Mouse (Mus musculus): Measurements from ENCODE around the gene Irgm1. TPM values are rescaled to one million over a fixed set of nuclear protein-coding genes. Genes with fewer than 3 reads are reported as not detected.
"Not testable (repeated sequence)": the region's sequence is repeated elsewhere in the genome, so short reads cannot be mapped to it uniquely, and the experiment has no call there.

The Irgm1 gene
- polyA plus RNA-seq, 1 experiment from 2014 or later = 2.2 TPM

GRCm38 (mm10) chr11:48876680-48877079 is 5.2 kb upstream of the Irgm1 start:
- no peaks in the 10 kb centered on the region for H3K27me3 ChIP-seq (replicated peaks; ENCODE audit: control insufficient read depth, insufficient read depth, low read length)
- H3K4me2 ChIP-seq (ENCODE audit: low read length) = no peak overlapping the region
- H3K9ac ChIP-seq (ENCODE audit: low read length) = no peak overlapping the region
- WGBS = 93% methylated on average over 1 of the region's 1 CpGs
- H3K36me3 ChIP-seq (ENCODE audit: control insufficient read depth, insufficient read depth, low read length) = no peaks in the 10 kb centered on the region
- H3K4me3 ChIP-seq (ENCODE audit: low read depth, low read length) = no peak overlapping the region
- peaks cover under 1% of the 10 kb centered on the region; the same call in 1 of the 2 replicates for H3K4me1 ChIP-seq (ENCODE audit: control insufficient read depth, insufficient read depth, low read length)
- H3K9me3 ChIP-seq (replicated peaks; ENCODE audit: control insufficient read depth, low read length) = no peaks in the 10 kb centered on the region
- H3K27ac ChIP-seq (ENCODE audit: low read depth, low read length) = no peak overlapping the region
- DNase-seq (ENCODE audit: low spot score) (no peak), ATAC-seq (no peak)

GRCm38 (mm10) chr11:48875343-48875837 is 3.9 kb upstream of the Irgm1 start:
- not testable (repeated sequence) for H3K27ac ChIP-seq (ENCODE audit: low read depth, low read length); H3K4me3 ChIP-seq (ENCODE audit: low read depth, low read length); H3K36me3 ChIP-seq (ENCODE audit: control insufficient read depth, insufficient read depth, low read length); H3K9me3 ChIP-seq (replicated peaks; ENCODE audit: control insufficient read depth, low read length); H3K9ac ChIP-seq (ENCODE audit: low read length); H3K27me3 ChIP-seq (replicated peaks; ENCODE audit: control insufficient read depth, insufficient read depth, low read length); ATAC-seq; H3K4me2 ChIP-seq (ENCODE audit: low read length); DNase-seq (ENCODE audit: low spot score); H3K4me1 ChIP-seq (ENCODE audit: control insufficient read depth, insufficient read depth, low read length)
- WGBS = 79% methylated on average over 1 of the region's 1 CpGs

GRCm38 (mm10) chr11:48874465-48874864 is 3.0 kb upstream of the Irgm1 start:
- Histone ChIP-seq H3K4me3 (ENCODE audit: low read depth, low read length) (no peak overlapping the region), H3K36me3 (ENCODE audit: control insufficient read depth, insufficient read depth, low read length) (no peaks in the 10 kb centered on the region), H3K9me3 (replicated peaks; ENCODE audit: control insufficient read depth, low read length) (no peaks in the 10 kb centered on the region), H3K4me2 (ENCODE audit: low read length) (no peak overlapping the region), H3K27me3 (replicated peaks; ENCODE audit: control insufficient read depth, insufficient read depth, low read length) (no peaks in the 10 kb centered on the region), H3K4me1 (ENCODE audit: control insufficient read depth, insufficient read depth, low read length) (peaks cover 3% of the 10 kb centered on the region; the same call in 1 of the 2 replicates), H3K27ac (ENCODE audit: low read depth, low read length) (no peak overlapping the region), H3K9ac (ENCODE audit: low read length) (no peak overlapping the region)
- ATAC-seq (peak; percentile 62; the same call in 1 of the 2 replicates), DNase-seq (ENCODE audit: low spot score) (peak; percentile 71)
- WGBS = 0% methylated on average over 4 of the region's 4 CpGs

DNA sequence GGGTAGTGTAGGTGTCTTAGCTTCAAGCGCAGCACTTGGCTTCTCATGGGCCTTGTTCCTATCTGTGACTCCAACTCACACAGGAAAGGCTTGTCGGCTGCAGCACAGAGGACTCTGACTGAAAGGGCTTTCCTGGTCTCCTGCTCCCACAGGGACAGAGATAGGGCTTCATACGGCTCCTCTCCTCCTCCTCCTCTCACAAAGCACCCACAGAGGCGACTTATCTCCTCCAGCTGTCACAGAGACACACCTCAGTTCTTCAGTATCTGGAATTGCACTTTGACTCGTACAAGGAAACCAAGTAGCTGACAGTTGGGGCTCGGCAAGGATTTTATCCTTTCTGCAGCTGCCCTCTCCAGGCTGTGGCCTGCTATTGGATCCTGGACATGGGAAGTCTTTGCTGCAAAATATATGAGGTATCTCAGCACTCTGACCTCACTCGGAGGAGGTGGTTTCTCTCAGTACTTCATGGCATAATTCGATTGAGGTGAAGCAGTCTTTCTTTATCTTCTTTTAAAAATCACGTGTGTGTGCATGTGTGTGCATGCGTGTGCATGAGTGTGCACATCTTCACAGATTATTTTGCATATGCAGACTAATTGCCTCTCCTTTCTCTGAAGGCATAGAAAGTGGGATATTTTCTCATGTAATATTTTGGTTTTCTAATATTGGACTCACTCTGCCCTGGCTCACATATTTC is 2.3 kb upstream of the Irgm1 start:
- WGBS = 75% methylated on average over 10 of the region's 10 CpGs
- peaks cover 3% of the 10 kb centered on the region; the same call in 1 of the 2 replicates for H3K4me1 ChIP-seq (ENCODE audit: control insufficient read depth, insufficient read depth, low read length)
- H3K27me3 ChIP-seq (replicated peaks; ENCODE audit: control insufficient read depth, insufficient read depth, low read length) = no peaks in the 10 kb centered on the region
- ATAC-seq = no peak
- H3K36me3 ChIP-seq (ENCODE audit: control insufficient read depth, insufficient read depth, low read length) = no peaks in the 10 kb centered on the region
- no peak overlapping the region for H3K27ac ChIP-seq (ENCODE audit: low read depth, low read length)
- H3K4me2 ChIP-seq (ENCODE audit: low read length) = no peak overlapping the region
- no peak overlapping the region for H3K4me3 ChIP-seq (ENCODE audit: low read depth, low read length)
- DNase-seq (ENCODE audit: low spot score) = no peak
- H3K9ac ChIP-seq (ENCODE audit: low read length) = no peak overlapping the region
- no peaks in the 10 kb centered on the region for H3K9me3 ChIP-seq (replicated peaks; ENCODE audit: control insufficient read depth, low read length)

- ATAC-seq (no peak), DNase-seq (ENCODE audit: low spot score) (no peak)
- Histone ChIP-seq H3K36me3 (ENCODE audit: control insufficient read depth, insufficient read depth, low read length) (no peaks in the 10 kb centered on the region), H3K27me3 (replicated peaks; ENCODE audit: control insufficient read depth, insufficient read depth, low read length) (no peaks in the 10 kb centered on the region), H3K4me3 (ENCODE audit: low read depth, low read length) (no peak overlapping the region), H3K4me2 (ENCODE audit: low read length) (no peak overlapping the region), H3K27ac (ENCODE audit: low read depth, low read length) (no peak overlapping the region), H3K9ac (ENCODE audit: low read length) (no peak overlapping the region), H3K9me3 (replicated peaks; ENCODE audit: control insufficient read depth, low read length) (no peaks in the 10 kb centered on the region), H3K4me1 (ENCODE audit: control insufficient read depth, insufficient read depth, low read length) (peaks cover 3% of the 10 kb centered on the region; the same call in 1 of the 2 replicates)
- 84% methylated on average over 7 of the region's 7 CpGs for WGBS
Observed at GRCm38 (mm10) chr11:48872695-48873300, 1.3 kb upstream of the Irgm1 start.

- H3K9ac ChIP-seq (ENCODE audit: low read length) = peak overlapping the region; percentile 65
- no peak for ATAC-seq
- peak overlapping the region; percentile 33 for H3K4me3 ChIP-seq (ENCODE audit: low read depth, low read length)
- DNase-seq (ENCODE audit: low spot score) = peak; percentile 16
- H3K27ac ChIP-seq (ENCODE audit: low read depth, low read length) = no peak overlapping the region
- H3K4me2 ChIP-seq (ENCODE audit: low read length) = peak overlapping the region; percentile 61
- WGBS = 9% methylated on average over 17 of the region's 17 CpGs
- no peaks in the 10 kb centered on the region for H3K27me3 ChIP-seq (replicated peaks; ENCODE audit: control insufficient read depth, insufficient read depth, low read length)
- H3K4me1 ChIP-seq (ENCODE audit: control insufficient read depth, insufficient read depth, low read length) = peaks cover 3% of the 10 kb centered on the region; the same call in 1 of the 2 replicates
- H3K9me3 ChIP-seq (replicated peaks; ENCODE audit: control insufficient read depth, low read length) = no peaks in the 10 kb centered on the region
- H3K36me3 ChIP-seq (ENCODE audit: control insufficient read depth, insufficient read depth, low read length) = no peaks in the 10 kb centered on the region
Observed at GRCm38 (mm10) chr11:48871817-48872541, 496 bp upstream of the Irgm1 start.

- H3K27ac ChIP-seq (ENCODE audit: low read depth, low read length) = no peak overlapping the region
- H3K4me2 ChIP-seq (ENCODE audit: low read length) = peak overlapping the region; percentile 61
- H3K4me3 ChIP-seq (ENCODE audit: low read depth, low read length) = peak overlapping the region; percentile 33
- ATAC-seq (no peak), DNase-seq (ENCODE audit: low spot score) (no peak)
- WGBS = 40% methylated on average over 7 of the region's 7 CpGs
- H3K9me3 ChIP-seq (replicated peaks; ENCODE audit: control insufficient read depth, low read length) = no peaks in the 10 kb centered on the region
- no peaks in the 10 kb centered on the region for H3K36me3 ChIP-seq (ENCODE audit: control insufficient read depth, insufficient read depth, low read length)
- peak overlapping the region; percentile 65 for H3K9ac ChIP-seq (ENCODE audit: low read length)
- H3K27me3 ChIP-seq (replicated peaks; ENCODE audit: control insufficient read depth, insufficient read depth, low read length) = no peaks in the 10 kb centered on the region
- peaks cover 3% of the 10 kb centered on the region; the same call in 1 of the 2 replicates for H3K4me1 ChIP-seq (ENCODE audit: control insufficient read depth, insufficient read depth, low read length)
Observed at GRCm38 (mm10) chr11:48870781-48871180, 702 bp downstream of the Irgm1 start.

DNA sequence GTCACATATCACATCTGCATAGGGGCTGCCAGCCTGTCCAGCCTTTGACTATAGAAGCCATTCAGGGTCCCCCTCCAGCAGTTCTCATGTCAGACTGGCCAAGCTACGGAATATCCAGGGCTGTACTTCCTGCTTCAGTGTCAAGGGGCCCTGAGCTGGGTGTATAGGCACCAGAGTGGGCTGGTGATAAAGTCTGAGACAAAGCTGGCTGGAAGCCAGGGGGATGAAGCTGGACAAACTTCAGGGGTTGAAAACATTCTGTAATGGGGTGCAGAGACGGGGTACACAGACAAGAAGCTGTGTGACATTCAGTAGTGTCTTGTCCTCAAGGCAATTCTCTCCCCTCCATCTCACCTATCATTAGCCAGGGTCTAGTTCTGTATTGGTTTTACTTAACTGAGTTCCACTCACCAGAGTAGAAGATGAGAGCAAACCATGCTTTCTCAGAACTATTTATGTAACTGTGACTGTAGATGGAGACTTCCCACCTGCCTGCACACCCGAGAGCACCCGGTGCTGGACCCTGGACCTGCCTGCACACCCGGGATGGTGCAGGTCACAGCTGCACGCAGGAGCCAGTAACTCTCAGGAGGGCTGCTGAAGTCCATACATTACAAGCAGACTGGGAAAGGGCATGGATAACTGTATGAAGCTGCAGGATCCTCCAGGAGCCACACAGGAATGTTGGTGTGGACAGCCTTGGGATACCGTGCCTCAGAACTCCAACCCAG is 1.9 kb downstream of the Irgm1 start:
- no peaks in the 10 kb centered on the region for H3K36me3 ChIP-seq (ENCODE audit: control insufficient read depth, insufficient read depth, low read length)
- H3K4me1 ChIP-seq (ENCODE audit: control insufficient read depth, insufficient read depth, low read length) = peaks cover 3% of the 10 kb centered on the region; the same call in 1 of the 2 replicates
- no peaks in the 10 kb centered on the region for H3K9me3 ChIP-seq (replicated peaks; ENCODE audit: control insufficient read depth, low read length)
- no peak overlapping the region for H3K27ac ChIP-seq (ENCODE audit: low read depth, low read length)
- H3K4me3 ChIP-seq (ENCODE audit: low read depth, low read length) = no peak overlapping the region
- no peak for ATAC-seq
- no peak for DNase-seq (ENCODE audit: low spot score)
- H3K27me3 ChIP-seq (replicated peaks; ENCODE audit: control insufficient read depth, insufficient read depth, low read length) = no peaks in the 10 kb centered on the region
- WGBS = 76% methylated on average over 7 of the region's 7 CpGs
- H3K9ac ChIP-seq (ENCODE audit: low read length) = no peak overlapping the region
- H3K4me2 ChIP-seq (ENCODE audit: low read length) = no peak overlapping the region

All from forebrain, embryonic 14.5 days (tissue).